10 mouse cellular contexts compared by ENCODE assay signal in genomic region chr1:182108397-182109099, GRCm38 (mm10). TPM values are rescaled to one million over a fixed set of nuclear protein-coding genes. Genes with fewer than 3 reads are reported as not detected.
DNase-seq lines count a peak whose midpoint lies in the region; ATAC-seq and TF ChIP-seq lines count a peak whose summit lies in the region.
"Had no signal": no experiment of that assay in that cellular context is flagged by ENCODE, and none has a peak within 500 bp of the region (broad histone marks: within the 10 kb centered on the region; RNA-seq: fewer than 3 reads in every experiment).

No protein-coding gene starts in this region.

- peaks cover 10% of the 10 kb centered on the region for H3K27me3 ChIP-seq in E14TG2a.4 (ENCODE audit: insufficient read depth, low read length)
- no peaks in the 10 kb centered on the region for H3K27me3 ChIP-seq in heart, embryonic 12.5 days (replicated peaks)

- H3K9me3 ChIP-seq in E14TG2a.4 (ENCODE audit: low read length), result no peaks in the 10 kb centered on the region
- no peaks in the 10 kb centered on the region for H3K9me3 ChIP-seq in heart, embryonic 12.5 days (replicated peaks)

- H3K9ac ChIP-seq in heart, embryonic 12.5 days, result no peak overlapping the region

- TF ChIP-seq CTCF in E14TG2a.4 (conservative IDR thresholded peaks at IDR 0.05; ENCODE audit: low read length), result no peak

- 73% methylated on average over 13 of the region's 13 CpGs for WGBS in heart, embryonic 12.5 days

- peak; percentile 87 for DNase-seq in 3T3-L1 (ENCODE audit: low read depth, low spot score)
- DNase-seq in lung, postnatal 36 days, result peak; percentile 71
- no peak for DNase-seq in right cerebral cortex, postnatal 25 days
- no peak for DNase-seq in ovary, postnatal 36 days (ENCODE audit: low spot score)
- no peak for DNase-seq in left cerebral cortex, postnatal 10 days (ENCODE audit: extremely low spot score in 1 of 2, low spot score in 2 of 2)

- peaks cover 99% of the 10 kb centered on the region for H3K4me1 ChIP-seq in E14TG2a.4 (replicated peaks; ENCODE audit: low read depth, low read length)
- H3K4me1 ChIP-seq in heart, embryonic 12.5 days (replicated peaks), result peaks cover 64% of the 10 kb centered on the region

- no peak overlapping the region for H3K4me2 ChIP-seq in heart, embryonic 12.5 days

- intact Hi-C loops in left cerebral cortex, postnatal 10 days (cut with DNase I), result no loop called here

- H3K36me3 ChIP-seq in E14TG2a.4 (ENCODE audit: insufficient read depth, low read length), result no peaks in the 10 kb centered on the region
- no peaks in the 10 kb centered on the region for H3K36me3 ChIP-seq in heart, embryonic 12.5 days

- peak overlapping the region; percentile 72 for H3K27ac ChIP-seq in heart, embryonic 12.5 days (ENCODE audit: poor library complexity, severe bottlenecking)

- no peak for ATAC-seq in heart, embryonic 12.5 days (ENCODE audit: insufficient number of reproducible peaks, low FRiP score)
- ATAC-seq: midbrain, embryonic 16.5 days had no signal

- 0 out of 2 replicates have a peak overlapping the region, but pooled peaks have one; percentile 5 for H3K4me3 ChIP-seq in E14TG2a.4 (replicated peaks; ENCODE audit: low read length)
- H3K4me3 ChIP-seq in heart, embryonic 12.5 days, result no peak overlapping the region

RNA-seq across cellular contexts. Expression of gene Srp9, which starts 16.0 kb away (rescaled TPM):
- 122 and 123 TPM in 2 replicates for polyA plus RNA-seq in heart, embryonic 12.5 days (2016; fragmentation: Nextera tagmentation; extraction: Ambion mirVana)
- total RNA-seq in left cerebral cortex, postnatal 10 days (2021), result 10 to 100 TPM; 50.3 to 52.8 TPM

RNA-seq across cellular contexts. Expression of gene Vmn1r1, which starts 55.7 kb away (rescaled TPM):
- polyA plus RNA-seq in heart, embryonic 12.5 days (2016; fragmentation: Nextera tagmentation; extraction: Ambion mirVana), result not detected in 2 replicates
- not detected for total RNA-seq in left cerebral cortex, postnatal 10 days (2021)
- polyA plus RNA-seq: heart, postnatal 0 days; large intestine, adult 2 months; midbrain, embryonic 16.5 days had no signal

Comparison
In these comparisons a context has a peak if more than half of its experiments do, and no peak if none do; other contexts are left out.
1. DNase-seq: peak in 3T3-L1 (single experiment) and lung, postnatal 36 days (single experiment); none in right cerebral cortex, postnatal 25 days (single experiment), ovary, postnatal 36 days (single experiment) and left cerebral cortex, postnatal 10 days (0 of 2).